Mouse (Mus musculus) embryo, embryonic 11 days (tissue): ENCODE data around the gene Bub3.

Experiments
- DNase-seq: peaks from one replicate; pipeline ENCODE4 v3.0.0-alpha.2; 2015

Bub3 gene

DNA sequence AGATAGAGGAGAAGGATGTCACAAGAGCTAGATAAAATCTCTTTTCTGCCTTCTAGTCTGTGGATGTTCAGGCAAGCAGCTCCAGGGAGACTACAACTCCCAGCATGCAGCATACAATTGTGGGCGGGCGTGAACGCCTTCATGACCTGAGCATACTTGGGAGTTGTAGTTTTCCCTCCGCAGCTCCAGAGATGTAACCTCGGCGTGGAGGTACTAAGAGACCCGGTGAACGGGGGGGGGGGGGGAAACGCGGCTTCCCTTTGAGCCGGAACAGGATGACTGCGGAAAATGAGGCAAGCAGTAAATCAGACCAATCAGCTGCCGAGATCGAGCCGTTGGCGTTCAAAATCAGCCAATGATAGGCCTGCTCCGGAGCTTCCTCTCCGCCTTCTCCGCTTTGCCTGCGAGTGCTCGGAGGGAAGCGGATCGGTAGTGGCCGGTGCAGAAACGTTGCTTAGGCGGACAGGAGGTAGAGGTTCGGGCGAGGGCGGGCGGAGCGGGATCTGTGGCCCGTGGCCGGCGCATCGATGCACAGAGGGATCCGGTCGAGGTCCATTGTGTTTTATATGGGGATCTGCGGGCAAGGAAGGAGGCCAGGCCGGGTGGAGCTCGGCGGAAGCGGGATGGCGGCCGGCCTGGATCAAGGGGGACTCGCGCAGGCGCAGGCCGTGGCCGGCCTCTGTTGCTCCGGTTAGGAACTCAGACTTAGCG is at the start of gene Bub3:
TSS of gene Bub3 (plus strand) at position 237 of the 711 bp plus-strand sequence.
- DNase-seq = peak; percentile 96

DNA sequence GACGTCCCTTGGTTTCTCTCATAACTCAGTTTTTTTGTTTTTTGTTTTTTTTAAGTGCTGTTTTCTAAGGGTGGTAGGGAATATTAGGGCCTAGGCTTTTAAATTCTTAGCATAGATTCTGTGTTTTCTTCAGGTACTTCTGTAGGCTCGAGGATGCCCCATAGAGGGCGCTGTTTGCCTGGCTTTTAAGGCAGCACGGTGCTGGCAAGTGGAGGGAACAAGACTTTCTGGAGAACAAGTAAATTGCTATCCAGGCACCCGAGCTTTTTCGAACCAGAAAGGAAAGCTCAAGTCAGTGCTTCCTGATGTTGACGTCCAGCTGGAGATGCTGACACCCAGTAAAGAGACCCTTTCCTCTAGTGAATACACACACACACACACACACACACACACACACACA is 20.0 kb upstream of the Bub3 start:
- peak; percentile 91 for DNase-seq

DNA sequence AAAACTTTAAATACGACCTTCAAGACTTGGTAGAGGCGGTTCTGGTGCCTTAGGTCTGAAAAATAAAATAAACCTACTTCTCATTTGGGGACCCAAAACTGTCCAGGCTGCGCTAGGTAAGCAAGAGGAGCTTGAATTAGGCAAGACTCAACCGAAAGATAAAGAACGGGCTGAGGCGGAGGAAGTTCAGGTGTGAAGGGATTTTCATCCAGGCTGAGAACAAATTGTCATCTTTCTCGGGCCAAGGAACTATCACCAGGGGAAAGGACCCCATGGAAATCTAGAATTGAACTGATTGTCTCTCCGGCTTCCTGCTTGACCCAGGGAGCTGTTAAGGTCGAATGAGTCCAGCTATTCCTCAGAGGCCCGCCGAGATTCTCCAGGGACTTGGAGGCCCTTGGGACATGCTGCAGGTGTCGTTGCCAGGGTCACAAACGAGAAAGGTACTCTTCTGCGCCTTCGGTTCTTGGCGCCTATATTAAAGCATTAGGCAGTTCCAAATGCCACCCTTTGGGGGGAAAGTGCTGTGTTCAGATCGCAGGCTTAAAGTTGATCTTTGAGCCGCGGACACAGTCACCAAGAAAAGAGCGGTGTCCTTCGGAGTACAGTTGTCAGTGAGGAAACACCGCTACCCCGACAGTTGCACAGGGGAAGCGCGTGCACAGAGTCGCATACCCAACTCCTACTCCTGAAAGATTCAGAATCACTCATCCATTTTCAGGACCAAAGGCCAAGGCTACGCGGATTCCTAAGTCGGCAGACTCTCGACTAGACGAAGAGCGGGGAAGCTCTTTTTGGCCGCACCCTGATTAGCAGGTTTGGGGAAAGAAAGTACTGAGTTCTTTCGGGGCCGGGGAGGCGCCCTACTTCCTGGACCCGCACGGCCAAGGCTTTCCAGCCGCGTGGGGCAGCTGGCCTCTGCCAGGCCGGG is 18.6 kb upstream of the Bub3 start:
- DNase-seq = peak; percentile 49

DNA sequence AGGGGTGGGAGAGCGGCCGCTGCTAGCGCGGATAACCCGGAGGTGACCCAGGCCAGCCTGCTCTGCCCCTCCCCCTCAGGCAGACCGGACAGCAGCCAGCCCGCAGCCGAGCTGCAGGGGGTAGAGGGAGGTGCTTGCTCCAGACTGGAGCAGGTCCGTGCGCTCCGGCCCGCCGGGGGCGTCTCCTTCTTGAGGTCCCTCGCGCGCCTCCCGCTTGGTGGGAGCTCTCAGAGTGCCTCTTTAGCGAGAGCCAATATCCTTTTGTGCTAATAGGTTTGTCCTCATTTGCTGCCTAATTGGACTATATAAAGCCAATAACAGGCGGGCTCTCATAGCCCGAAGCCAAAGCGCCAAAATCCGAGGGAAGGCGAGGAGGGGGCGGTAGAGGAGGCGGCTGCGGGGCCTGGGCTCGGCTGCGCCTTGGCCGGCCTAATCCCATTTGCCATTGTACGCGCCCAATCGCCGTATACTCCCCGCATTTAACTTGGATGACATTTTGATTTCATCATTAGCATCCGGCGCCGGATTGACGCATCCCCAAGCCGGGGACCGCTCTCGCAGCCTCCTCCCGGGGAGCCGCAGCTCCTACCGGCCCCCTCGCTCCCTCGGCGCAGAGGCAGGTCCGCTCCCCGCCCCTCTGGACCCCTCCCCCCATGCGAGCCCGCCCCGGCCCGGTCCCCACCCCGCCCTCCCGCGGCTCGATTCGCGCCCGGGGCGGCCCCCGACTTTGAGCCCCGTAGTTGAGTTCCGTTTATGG is 17.7 kb upstream of the Bub3 start, which contains the start of gene Hmx3:
TSS of gene Hmx3 (plus strand) at position 753 of the 757 bp plus-strand sequence.
- peak; percentile 75 for DNase-seq

DNA sequence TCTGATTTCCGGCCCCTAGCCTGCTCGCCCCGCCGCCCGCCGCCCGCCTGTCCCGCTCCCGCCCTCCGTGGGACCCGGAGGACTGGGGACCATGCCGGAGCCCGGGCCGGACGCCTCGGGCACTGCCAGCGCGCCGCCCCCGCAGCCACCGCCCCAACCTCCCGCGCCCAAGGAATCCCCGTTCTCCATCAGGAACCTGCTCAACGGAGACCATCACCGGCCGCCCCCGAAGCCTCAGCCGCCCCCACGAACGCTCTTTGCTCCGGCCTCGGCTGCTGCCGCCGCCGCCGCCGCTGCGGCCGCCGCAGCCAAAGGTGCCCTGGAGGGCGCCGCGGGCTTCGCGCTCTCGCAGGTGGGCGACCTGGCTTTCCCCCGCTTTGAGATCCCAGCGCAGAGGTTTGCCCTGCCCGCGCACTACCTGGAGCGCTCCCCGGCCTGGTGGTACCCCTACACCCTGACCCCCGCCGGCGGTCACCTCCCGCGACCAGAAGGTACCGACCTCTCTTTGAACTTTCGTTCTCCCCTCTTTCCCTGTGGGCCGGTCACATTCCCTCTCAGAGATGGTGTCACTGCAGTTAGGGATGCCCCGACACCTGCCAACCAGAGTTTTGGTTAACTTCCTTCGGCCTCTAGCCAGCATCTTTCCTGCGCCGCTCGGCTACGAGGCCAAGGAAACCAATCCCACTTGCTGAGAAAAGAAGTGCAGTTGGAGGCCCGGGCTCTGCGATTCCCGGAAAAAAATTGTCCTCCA is 17.0 kb upstream of the Bub3 start:
- peak; percentile 48 for DNase-seq

DNA sequence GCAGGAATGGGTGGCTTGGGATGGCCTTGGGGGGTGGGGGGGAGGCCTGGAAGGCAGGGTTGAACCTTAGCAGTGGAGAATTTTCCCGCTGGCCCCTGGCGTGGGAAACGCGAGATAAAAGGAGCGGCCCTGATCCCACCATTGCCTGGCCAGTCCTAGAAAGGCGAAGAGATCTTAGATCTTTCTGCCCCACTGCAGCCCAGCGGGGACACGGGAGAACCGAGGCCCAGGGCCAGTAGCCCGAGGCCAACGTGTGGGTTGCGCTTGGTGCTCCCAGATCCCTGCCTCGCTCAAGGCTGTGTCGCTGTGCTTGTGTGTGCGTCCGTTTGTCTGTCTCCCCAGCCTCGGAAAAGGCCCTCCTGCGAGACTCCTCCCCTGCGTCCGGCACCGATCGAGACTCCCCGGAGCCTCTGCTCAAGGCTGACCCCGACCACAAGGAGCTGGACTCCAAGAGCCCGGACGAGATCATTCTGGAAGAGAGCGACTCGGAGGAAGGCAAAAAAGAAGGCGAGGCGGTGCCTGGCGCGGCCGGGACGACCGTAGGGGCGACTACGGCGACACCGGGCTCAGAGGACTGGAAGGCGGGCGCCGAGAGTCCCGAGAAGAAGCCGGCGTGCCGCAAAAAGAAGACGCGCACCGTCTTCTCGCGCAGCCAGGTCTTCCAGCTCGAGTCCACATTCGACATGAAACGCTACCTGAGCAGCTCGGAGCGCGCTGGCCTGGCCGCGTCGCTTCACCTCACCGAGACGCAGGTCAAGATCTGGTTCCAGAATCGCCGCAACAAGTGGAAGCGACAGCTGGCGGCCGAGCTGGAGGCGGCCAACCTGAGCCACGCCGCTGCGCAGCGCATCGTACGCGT is 16.2 kb upstream of the Bub3 start:
- DNase-seq = peak; percentile 62

DNA sequence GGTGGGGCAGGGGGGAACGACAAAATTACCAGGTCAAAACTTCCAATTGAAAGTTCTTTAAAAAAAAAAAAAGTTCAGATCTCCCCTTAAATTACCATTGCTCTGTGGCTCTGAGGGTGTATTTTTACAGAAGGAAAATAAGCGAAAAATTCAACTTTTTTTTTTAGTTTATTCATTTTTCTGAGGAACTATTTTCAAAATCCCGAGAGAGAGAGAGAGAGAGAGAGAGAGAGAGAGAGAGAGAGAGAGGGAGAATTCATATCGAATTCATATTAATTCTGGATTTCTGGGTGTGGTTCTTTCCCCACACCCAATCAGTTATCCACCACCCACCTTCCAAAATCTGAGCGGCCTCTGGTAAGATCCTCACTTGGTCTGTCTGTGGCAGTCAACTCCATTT is 15.2 kb upstream of the Bub3 start:
- no peak for DNase-seq

DNA sequence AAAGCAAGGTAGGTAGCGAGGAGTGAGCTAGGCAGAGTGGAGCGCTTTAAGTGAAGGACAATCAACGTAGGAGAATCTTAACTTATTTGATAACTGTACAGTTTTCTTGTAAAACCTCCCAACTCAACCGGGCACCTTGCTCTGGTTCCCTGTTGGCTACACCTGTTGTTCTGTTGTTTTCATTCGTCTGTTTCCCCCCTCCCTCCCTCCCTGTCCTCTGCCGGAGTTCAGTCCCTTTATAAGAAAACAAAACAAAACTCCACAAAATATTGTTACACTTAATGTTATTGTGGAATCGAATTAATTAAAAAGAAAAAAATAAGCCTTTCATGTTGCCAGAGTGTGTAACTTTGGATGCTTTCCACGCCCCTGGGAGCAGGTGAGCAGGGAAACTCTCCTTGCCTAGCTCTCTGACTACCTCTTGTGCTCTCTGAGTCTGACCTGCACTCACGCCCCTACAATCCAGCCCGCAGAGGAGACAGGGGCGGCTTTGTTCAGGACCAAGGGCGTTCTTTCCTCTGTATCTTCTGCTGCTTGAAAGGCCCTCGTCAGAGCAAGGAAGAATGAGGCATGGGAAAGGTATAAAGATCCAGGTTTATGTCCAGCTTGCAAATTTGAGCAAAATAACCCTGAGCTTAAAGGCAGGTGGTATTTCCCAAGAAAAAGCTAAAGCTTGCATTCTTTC is 14.2 kb upstream of the Bub3 start:
- peak; percentile 33 for DNase-seq

DNA sequence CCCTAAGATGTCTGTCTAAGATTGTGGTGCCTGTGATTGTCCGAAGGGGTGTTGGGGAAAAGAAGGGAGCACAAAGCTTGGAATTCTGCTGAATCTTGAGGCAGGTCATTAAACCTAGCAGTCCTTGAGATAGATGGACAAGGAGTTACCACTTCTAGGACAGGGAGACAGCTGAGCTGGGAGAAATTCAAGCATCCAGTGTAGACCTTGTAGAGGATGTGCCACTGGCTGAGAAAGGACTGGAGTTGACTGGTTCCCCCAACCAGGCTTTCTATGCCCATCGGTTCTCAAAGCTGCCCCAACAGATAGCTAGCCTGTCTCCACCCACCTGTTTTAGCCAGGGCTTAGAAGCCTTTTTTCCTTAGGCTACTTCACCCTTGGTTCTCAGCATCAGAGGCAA is 13.6 kb upstream of the Bub3 start:
- DNase-seq = no peak

DNA sequence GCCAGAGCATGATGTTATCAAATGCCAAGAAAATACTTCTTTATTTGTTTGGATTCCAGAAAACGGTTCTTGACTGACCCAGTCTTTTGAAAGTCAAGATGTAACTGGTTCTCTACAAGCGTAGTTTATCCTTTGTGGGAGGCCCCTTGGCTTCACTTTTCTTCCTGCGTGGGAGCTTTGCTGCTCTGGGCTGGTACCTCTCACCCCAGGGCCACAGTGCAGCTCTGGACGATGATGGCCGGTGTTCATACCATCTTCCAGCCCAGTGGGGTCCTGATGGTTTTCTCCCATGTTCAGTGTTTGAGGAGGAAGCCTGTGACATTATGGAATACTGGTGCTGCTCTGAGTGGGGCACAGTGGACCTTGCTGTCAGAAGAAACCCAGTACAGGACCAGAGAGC is 12.5 kb upstream of the Bub3 start:
- DNase-seq = no peak

DNA sequence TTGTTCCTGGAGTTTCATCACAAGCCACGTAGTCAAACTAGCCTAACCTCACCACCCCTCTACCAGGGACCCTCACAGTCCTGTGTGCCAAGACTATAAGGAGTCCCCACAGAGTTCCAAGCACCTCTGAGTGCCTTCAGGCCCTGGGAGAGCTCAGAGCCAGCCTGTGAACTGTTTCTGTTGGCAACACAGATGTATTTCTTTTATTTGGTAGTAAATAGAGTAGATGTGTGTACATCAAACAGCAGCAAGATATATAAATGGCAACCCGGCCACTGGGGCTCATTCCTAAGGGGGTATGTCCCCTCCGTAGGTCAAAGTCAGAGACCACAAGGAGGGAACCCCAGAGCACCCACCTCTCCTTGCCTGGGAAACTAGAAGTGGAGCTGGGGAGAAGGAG is 11.5 kb upstream of the Bub3 start, which contains the start of gene Hmx2:
TSS of gene Hmx2 (plus strand) at position 301 of the 400 bp plus-strand sequence.
- DNase-seq = no peak

DNA sequence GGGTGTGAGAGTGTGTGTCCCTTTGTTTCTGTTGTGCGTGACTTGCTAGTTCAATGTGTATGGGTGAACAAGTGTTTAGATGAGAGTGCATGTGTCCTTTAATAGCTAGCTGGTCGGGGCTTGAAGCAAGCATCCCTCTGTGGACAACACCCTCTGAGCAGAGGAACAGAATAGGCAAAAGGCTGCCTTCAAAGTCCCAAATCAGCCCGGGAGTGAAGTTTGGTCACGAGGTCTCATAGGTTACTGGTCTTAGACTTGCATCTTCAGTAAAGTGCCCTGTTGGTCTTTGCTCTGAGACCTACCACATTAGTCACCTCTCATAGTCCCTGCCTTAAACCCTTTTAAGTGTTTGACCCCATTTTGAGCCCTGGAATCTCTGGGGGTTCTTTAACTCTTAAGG is 8.6 kb upstream of the Bub3 start:
- no peak for DNase-seq

DNA sequence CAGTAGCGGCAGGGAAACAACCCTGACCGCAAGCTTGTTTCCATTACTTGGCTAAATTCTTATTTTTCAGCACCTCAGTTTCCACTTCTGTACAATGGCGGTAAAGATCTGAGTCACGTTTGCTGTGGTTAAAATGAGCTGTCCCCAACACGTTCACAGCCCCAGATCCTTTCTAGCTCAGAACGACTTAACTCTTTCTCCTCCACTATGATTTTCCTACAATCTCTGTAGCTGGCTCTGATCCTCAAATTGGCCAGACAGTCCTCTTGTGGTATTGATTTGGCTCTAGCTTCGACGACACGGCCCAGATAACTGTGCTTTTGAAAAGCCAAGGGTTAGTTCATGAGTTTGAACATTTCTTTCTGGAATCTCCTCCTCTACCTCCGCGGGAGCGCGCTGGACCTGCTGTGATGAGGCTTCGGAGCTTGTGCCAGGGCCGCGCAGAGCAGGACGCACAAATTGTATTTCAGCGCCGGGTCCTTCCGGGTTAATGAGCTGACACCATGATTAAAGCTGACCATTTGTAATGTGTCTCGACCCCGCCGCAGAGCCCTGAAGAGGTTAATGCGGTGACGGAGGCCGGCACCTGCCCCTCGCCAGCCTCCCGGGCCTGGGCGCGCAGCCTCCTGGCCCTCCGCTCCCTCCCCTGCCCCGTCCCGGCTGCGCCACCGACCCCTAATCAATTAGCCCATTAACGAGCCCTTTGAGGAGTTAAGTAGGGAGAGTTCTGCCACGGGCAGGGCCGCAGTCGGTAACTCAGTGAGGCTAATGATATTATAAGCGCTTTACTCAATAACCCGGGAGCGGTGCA is 7.9 kb upstream of the Bub3 start:
- peak; percentile 58 for DNase-seq

DNA sequence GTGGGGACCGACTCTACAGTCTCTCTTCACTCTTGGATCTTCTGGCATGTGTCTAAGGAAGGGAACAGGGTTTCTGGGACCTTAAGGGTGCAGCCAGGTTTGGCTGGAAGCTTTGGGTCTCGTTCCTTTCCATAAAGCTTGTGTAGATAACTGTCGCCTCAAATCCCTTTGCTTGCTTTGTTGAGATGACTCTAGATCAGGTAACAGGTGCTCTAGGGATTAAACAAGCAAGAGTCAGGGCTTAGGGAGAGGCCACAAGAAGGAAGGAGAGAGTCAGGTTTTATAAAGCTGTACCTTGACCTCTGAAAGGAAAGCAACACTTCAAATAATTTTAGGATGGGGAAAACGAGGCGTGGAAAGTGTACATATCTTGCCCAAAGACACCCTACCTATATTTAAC is 7.2 kb upstream of the Bub3 start:
- DNase-seq = no peak

DNA sequence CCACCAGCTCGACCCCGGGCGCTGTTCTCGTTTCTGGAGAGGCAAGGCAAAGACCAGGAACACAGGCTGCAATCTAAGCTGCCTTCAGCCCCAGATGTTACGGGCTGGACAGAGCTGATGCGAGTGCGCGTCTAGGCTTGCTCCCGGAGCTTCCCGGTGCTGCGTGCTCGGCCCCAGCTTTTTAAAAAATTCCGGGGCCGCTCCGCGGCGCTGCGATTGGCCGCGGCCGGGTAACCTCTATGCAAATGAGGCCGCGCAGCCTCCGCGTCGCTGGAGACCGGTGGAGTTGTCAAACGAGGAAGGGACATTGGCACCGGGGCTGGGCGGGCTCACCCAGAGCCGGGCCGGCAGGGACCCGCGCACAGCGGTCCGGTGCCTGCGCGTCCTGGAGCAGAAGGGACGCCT is 6.2 kb upstream of the Bub3 start:
- peak; percentile 80 for DNase-seq

DNA sequence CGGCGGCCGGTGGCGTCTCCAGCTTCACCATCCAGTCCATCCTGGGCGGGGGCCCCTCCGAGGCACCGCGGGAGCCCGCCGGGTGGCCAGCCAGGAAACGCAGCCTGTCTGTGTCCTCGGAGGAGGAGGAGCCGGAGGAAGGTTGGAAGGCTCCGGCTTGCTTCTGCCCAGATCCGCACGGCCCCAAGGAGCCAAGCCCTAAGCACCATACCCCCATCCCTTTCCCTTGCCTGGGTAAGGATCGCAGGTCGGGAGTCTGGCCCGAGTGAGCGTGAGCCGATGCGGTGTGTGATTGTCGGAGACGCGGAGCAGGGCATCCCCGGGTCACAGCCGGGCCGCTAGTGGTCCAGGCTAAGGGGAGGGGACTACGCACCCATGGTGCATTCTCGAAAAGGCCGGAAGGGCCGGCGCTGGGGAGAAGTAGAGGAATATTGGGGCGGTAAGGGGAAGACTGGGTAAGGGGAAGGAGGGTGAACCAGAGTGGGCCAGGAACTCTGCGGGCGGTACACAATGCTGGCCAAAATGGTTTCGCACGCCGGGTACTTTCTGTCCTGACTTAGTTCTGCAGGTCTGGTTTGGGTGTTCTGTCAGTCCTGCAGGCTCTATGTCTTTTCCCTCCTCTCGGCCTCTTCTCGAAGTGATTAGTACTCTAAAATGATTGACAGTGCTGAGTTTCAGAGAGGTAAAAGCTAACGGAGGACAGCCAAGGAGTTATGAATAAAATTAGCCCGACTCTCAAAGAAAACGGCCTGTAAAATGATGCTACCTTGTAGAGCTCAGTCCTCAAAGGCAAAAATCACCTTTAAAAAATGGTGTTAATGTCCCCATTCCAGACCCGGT is 5.5 kb upstream of the Bub3 start:
- DNase-seq = peak; percentile 48

DNA sequence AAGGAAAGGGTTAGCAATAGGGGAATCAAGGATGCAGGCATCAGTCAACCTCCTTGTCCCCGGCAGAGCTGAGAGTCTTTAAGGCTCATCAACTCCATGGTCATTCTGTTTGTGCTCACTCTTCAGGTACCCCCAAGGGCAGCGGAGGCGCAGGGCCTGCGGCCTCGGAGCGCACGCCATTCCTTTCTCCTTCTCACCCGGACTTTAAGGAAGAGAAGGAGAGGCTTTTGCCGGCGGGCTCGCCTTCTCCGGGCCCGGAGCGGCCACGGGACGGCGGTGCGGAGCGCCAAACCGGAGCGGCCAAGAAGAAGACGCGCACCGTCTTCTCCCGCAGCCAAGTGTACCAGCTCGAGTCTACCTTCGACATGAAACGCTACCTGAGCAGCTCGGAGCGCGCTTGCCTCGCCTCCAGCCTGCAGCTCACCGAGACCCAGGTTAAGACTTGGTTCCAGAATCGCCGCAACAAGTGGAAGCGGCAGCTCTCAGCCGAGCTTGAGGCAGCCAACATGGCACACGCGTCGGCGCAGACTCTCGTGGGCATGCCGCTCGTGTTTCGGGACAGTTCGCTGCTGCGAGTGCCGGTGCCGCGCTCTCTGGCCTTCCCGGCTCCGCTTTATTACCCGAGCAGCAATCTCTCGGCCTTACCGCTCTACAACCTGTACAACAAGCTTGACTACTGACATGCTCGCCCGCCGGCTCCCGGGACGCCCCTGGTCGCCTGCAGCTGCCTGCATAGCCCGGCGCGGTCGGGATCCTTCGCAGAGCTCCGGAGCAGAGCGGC is 4.5 kb upstream of the Bub3 start:
- DNase-seq = peak; percentile 68

DNA sequence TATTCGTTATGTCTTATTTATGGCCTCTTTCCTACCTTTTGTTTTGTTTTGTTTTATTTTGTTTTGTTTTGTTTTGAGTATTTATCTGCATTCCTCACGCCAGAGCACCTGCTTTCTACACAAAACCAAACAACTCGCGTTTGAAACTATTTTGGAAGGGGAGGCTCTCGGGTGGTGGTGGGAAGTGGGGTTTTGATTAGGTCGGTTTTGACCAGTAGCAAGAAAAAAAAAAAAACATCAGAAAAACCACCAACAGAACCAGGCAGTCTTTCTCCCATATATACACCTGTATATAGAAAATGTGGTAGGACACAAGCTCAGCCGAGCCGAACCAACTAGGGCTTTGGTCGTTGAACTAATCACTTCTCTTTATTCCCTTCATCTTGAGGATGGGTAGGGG is 3.9 kb upstream of the Bub3 start:
- peak; percentile 20 for DNase-seq
